15 mouse cellular contexts compared by ENCODE assay signal in the genomic region with DNA sequence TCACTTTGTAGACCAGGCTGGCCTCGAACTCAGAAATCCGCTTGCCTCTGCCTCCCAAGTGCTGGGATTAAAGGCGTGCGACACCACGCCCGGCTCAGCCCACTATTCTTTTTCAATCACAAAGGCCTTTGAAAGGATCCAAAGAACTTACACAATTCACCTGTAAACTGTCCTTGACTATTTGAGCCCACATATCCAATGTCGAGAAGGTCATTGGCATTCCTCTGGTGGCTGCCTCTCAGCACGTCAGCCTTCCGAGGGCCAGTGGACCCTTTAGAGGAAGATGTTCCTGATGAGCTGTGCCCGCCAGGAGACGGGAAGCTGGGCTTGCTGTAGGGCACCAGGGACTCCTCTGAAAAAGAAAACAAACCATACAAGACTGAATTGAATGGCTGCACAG.
DNase-seq lines count a peak whose midpoint lies in the region.
"Had no signal": no experiment of that assay in that cellular context is flagged by ENCODE, and none has a peak within 500 bp of the region (broad histone marks: within the 10 kb centered on the region; RNA-seq: fewer than 3 reads in every experiment).

No protein-coding gene starts in this region.

- peak; percentile 80 for DNase-seq in ES-CJ7 (ENCODE audit: low read depth, low spot score)
- DNase-seq in R1 (ENCODE audit: low read depth, low spot score) = peak; percentile 69
- peak; percentile 79 for DNase-seq in ZHBTc4 (ENCODE audit: low read depth, low spot score)
- DNase-seq in right cerebral cortex, postnatal 10 days (ENCODE audit: low spot score in 2 of 2) = no peak
- no peak for DNase-seq in heart, postnatal 36 days
- DNase-seq: adrenal gland, adult 8-10 months; adrenal gland, postnatal 14 days; adrenal gland, postnatal 36 days; B cell, adult 2 months; cerebellum, adult 11-12 months; cerebellum, adult 2 months; cerebellum, adult 9-10 months; cerebellum, postnatal 10 days; cerebellum, postnatal 25 days; forebrain, postnatal 0 days had no signal

- intact Hi-C loops in heart, postnatal 36 days (cut with DNase I) = no loop called here

Comparison
In these comparisons a context has a peak if more than half of its experiments do, and no peak if none do; other contexts are left out.
1. DNase-seq: peak in ES-CJ7 (single experiment), R1 (single experiment) and ZHBTc4 (single experiment); none in right cerebral cortex, postnatal 10 days (0 of 2) and heart, postnatal 36 days (0 of 2).